Mouse (Mus musculus): ENCODE data around the gene Btrc. TPM values are rescaled to one million over a fixed set of nuclear protein-coding genes. Genes with fewer than 3 reads are reported as not detected.

Gene Btrc
- polyA plus RNA-seq, 1 experiment from 2014 or later = 42.1 TPM

DNA sequence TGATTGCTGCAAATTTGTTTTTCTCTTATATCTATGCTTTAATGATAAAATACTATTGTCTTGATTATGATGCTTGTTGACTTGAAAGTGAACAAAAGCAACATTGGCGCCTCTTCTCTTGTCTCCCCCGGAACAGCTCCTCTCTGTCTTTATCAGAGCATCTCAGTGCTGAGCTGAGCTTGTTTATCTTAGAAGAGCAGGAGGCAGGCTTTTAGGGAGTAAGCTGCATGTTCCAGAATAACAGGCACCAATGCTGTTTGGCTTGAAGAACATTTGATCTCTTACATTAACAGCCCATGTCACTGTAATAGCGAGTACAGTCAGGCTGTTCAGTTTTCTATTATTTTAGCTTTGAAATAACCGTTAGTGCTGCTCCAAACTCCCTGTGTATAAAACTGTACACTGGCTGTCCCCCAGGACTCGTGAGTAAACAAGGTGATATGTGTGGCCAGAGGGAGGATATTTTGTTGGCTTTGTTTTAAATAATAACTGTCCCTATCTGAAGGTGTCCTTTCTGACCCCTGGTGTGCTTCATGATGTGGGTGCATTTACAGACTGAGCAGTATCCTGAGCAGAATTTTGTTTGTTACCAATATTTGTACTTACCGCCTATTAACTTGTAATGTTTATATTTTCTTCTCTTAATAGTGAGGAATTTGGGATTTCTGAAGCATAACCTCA, 81.9 kb downstream of the Btrc start:
- DNase-seq (ENCODE audit: low read depth, low spot score) (no peak), ATAC-seq (no peak)
- ChIA-PET CTCF (no interaction called here), POLR2A (no interaction called here)
- no peak for TF ChIP-seq CTCF (IDR thresholded peaks at IDR 0.05)
- in situ Hi-C loops (cut with MboI; ENCODE audit: low pct_unique_long_range_greater_than_20kb) = no loop called here
- no peaks in the 10 kb centered on the region for H3K27me3 ChIP-seq

DNA sequence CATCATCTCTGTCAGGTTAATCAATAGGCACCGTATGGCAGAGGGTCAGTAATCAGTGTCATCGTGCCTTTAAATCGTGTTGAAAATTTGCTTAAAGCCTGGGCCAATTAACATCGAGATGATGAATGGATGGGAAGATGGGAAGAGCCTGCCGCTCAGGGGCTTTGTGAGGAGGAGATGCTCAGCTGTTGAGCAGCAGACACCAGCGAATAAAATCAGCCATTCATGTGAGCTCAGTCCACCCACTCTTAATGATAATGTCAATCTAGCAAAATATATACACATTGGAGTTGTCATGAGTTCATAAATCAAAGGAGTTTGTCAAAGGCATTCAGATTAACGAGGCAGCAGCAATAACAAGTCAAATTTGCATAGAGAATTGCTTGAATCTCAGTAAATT, 83.1 kb downstream of the Btrc start:
- ChIA-PET CTCF (interaction anchor here (0.7 to 1.8 kb wide), 2 partner anchors 12 to 104 kb away, joined by 3 to 4 read pairs; no protein-coding TSS in a partner anchor), POLR2A (no interaction called here)
- no peak for ATAC-seq
- DNase-seq (ENCODE audit: low read depth, low spot score) = no peak
- no peaks in the 10 kb centered on the region for H3K27me3 ChIP-seq
- in situ Hi-C loops (cut with MboI; ENCODE audit: low pct_unique_long_range_greater_than_20kb) = no loop called here
- no peak for TF ChIP-seq CTCF (IDR thresholded peaks at IDR 0.05)

DNA sequence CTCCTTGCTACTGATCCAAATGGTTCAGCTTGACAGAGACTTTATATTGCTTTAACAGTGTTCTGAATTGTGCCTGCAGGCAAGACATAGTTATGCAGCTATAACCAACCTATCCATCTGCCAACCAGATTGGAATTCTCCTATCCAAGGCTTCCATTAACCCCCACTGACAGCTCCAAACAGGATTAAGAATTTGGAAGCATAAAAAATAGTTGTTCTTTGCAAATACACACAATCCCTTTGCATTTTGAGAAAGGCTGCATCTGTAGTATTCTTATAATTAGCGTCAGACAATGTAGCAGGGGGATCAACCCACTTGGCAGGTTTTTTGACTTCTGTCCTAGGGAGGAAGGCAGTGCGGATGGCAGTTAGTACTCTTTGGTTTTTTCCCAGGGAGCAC, 83.7 kb downstream of the Btrc start:
- in situ Hi-C loops (cut with MboI; ENCODE audit: low pct_unique_long_range_greater_than_20kb) = no loop called here
- no peak for ATAC-seq
- ChIA-PET POLR2A (no interaction called here), CTCF (interaction anchor here (1.0 to 1.8 kb wide), 2 partner anchors 12 to 13 kb away, joined by 3 to 4 read pairs; no protein-coding TSS in a partner anchor)
- no peak for DNase-seq (ENCODE audit: low read depth, low spot score)
- TF ChIP-seq CTCF (IDR thresholded peaks at IDR 0.05) = no peak
- no peaks in the 10 kb centered on the region for H3K27me3 ChIP-seq

DNA sequence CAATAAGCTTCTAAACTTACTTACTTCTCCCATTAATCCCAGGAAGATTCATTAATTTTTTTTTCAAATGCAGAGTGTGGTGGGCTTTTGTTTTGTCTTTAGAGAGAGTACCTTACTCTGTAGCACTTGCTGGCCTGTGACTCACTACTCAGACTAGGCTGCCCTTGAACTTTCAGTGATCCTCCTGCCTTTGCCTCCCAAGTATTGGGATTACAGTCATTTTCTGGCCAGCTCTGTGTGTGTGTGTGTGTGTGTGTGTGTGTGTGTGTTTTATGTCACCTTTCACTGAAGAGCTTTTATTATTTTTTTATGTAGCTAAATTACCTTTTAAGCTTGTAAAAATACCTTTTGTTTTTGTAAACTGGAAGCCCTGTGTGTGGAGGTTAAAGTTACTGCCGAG, 84.4 kb downstream of the Btrc start:
- ATAC-seq = no peak
- DNase-seq (ENCODE audit: low read depth, low spot score) = no peak
- CTCF ChIA-PET = interaction anchor here (1.0 to 1.8 kb wide), 3 partner anchors 11 to 14 kb away, joined by 3 to 4 read pairs (median 3); no protein-coding TSS in a partner anchor
- POLR2A ChIA-PET = interaction anchor here (0.7 kb wide), 1 partner anchor 988 kb away, joined by 3 read pairs; no protein-coding TSS in a partner anchor
- TF ChIP-seq CTCF (IDR thresholded peaks at IDR 0.05) = no peak
- in situ Hi-C loops (cut with MboI; ENCODE audit: low pct_unique_long_range_greater_than_20kb) = no loop called here
- no peaks in the 10 kb centered on the region for H3K27me3 ChIP-seq

DNA sequence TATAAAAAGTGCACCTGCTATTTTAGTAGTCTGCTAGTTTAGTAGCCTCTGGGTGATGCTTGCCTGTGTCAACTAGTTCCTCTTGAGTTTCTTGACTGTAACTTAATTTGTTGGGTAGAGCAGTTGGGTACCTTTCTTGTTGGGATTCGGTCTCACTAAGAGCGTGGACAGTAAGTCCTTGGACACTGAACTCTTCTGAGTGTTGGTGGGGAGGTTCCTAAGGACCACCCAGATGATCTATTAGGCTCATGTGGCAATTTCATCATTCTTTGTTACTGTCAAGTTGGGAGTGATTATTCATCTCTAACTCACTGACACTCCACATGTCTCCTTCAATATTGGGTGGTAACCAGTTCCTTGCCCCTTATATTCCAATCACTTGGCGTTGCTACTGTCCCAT, 90.9 kb downstream of the Btrc start:
- no peak for TF ChIP-seq CTCF (IDR thresholded peaks at IDR 0.05)
- DNase-seq (ENCODE audit: low read depth, low spot score) (no peak), ATAC-seq (no peak)
- H3K27me3 ChIP-seq = no peaks in the 10 kb centered on the region
- POLR2A ChIA-PET = no interaction called here
- in situ Hi-C loops (cut with MboI; ENCODE audit: low pct_unique_long_range_greater_than_20kb) = no loop called here
- CTCF ChIA-PET = interaction anchor here (1.0 kb wide), 1 partner anchor 234 kb away, joined by 3 read pairs; no protein-coding TSS in a partner anchor

DNA sequence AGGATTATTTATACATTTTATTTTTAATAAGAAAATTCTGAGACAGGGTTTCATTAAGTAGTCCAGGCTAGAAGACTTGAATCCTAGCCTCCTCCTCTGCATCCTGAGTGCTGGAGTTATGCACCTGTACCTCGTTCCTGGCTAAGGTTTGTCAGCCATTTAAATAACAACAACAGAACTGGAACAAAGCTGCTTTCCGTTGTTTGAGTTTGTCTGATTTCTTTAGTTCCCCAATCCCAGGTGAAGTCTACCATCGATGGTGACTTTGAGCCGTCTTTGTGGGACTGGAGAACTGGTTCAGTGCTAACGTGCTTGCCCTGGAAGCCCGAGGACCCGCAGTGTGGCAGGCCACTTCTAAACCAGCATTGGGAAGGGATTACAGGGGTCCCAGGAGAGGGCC, 93.4 kb downstream of the Btrc start:
- ChIA-PET CTCF (no interaction called here), POLR2A (no interaction called here)
- no peaks in the 10 kb centered on the region for H3K27me3 ChIP-seq
- in situ Hi-C loops (cut with MboI; ENCODE audit: low pct_unique_long_range_greater_than_20kb) = no loop called here
- no peak for ATAC-seq
- DNase-seq (ENCODE audit: low read depth, low spot score) = no peak
- no peak for TF ChIP-seq CTCF (IDR thresholded peaks at IDR 0.05)

DNA sequence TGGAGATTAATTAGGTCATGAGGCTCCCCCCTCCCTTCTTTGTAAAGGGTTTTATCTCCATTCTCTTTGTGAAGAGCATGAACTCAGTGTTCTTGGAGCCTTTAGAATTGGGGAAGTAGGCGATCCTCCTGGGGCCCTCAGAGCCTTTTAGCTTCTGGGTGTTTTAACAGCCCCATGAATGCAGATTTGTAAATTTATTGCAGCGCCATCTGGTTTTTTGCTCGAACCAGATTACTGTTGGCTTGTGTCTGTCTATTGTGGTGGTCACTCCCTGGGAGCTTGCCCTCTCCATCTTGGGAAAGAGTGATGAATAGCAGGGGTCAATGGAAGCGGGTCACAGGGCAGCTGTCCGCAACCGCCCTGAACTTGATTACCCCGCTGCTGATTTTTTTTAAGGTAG, 95.2 kb downstream of the Btrc start:
- in situ Hi-C loops (cut with MboI; ENCODE audit: low pct_unique_long_range_greater_than_20kb) = no loop called here
- no peaks in the 10 kb centered on the region for H3K27me3 ChIP-seq
- DNase-seq (ENCODE audit: low read depth, low spot score) (no peak), ATAC-seq (no peak)
- POLR2A ChIA-PET = interaction anchor here (0.6 to 0.9 kb wide), 2 partner anchors 35 to 49 kb away, joined by 3 to 5 read pairs; no protein-coding TSS in a partner anchor
- CTCF ChIA-PET = interaction anchor here (0.6 to 1.7 kb wide), 3 partner anchors 11 to 84 kb away, joined by 3 to 4 read pairs (median 4); no protein-coding TSS in a partner anchor
- no peak for TF ChIP-seq CTCF (IDR thresholded peaks at IDR 0.05)

DNA sequence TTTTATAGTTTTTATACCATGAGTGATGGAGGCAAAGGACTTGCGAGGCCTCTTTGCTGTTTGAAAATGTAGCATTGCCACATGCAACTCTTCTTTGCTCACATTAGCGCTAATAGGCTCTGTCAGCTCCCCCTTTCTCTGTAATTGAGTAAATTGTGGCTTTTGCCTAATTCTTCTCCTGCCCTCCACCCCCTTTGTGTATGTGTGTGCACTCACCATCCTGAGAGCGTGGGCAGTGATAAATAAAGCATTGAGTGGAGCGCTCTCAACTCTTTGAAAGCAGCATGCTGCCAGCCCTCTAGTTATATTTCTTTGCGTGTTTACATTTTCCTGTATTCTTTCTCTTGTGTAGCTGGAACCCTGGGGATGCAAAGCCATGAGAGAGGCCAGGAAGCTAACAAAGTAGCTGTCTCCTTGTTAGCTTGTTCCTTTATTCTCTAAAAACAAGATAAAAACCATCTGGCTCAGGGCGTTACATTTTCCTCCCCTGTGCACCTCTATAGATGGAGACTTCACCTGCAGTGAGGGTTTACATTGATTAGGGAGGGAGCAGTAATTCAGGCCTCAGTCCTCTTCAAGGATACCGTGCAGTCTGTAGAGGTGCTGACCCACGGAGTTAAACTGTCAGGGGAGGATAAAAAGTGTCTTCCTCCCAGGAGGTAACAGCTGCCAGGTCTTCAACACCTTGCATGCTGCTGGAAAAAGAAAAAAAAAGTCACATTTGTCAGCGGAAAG, 96.6 kb downstream of the Btrc start:
- DNase-seq (ENCODE audit: low read depth, low spot score) (no peak), ATAC-seq (no peak)
- no peak for TF ChIP-seq CTCF (IDR thresholded peaks at IDR 0.05)
- H3K27me3 ChIP-seq = no peaks in the 10 kb centered on the region
- in situ Hi-C loops (cut with MboI; ENCODE audit: low pct_unique_long_range_greater_than_20kb) = no loop called here
- ChIA-PET CTCF (interaction anchor here (0.8 kb wide), 1 partner anchor 85 kb away, joined by 3 read pairs; no protein-coding TSS in a partner anchor), POLR2A (no interaction called here)

DNA sequence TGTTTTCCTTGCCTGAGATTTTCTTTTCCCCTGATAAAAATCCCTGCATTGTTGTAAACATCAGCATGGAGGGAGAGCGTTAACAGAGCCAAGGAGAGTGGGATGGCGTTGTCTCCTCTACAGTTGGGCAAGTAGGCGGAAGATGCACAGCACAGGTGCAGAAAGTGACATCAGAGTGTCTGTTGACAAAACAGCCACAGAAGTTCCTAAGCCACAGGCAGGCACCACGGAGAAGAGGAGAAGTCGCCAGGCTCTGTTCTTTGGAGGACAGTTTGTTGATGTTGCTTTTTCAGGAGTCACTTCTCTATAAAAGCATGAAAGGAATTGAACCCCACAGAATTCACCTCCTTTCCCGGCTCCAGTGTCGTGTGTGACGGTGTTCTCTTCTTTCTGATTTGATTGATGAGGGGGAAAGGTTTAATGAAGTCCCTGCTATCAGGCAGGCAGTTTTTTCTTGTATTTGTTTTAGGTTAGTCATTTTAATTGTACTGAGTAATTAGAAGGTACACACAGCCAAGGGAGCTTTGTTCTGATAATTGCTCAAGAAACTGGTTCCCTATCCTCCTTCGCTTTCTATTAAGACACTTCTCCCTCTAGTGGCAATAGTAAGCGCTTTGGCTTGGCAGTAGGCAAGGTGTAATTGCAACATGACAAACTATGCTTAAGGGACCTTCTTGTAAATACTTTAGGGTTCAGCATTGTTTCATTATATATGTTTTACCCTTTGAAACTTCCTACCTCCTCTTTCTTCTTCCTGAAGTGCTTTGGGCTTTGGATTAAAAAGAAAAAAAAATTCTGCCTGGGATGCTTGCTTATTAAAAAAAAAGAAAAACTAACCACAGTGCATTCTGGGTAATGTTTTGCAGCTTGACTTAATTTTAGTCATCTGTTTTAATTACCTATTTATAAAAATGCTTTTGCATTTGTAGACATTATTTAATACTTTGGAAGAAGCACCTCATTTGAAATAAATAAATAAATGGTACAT, 97.5 kb downstream of the Btrc start:
- ChIA-PET CTCF (interaction anchor here (0.8 to 1.5 kb wide), 2 partner anchors 84 to 240 kb away, joined by 3 read pairs; no protein-coding TSS in a partner anchor), POLR2A (no interaction called here)
- in situ Hi-C loops (cut with MboI; ENCODE audit: low pct_unique_long_range_greater_than_20kb) = no loop called here
- no peaks in the 10 kb centered on the region for H3K27me3 ChIP-seq
- DNase-seq (ENCODE audit: low read depth, low spot score) = no peak
- peak; percentile 65 for TF ChIP-seq CTCF (IDR thresholded peaks at IDR 0.05)
- no peak for ATAC-seq

DNA sequence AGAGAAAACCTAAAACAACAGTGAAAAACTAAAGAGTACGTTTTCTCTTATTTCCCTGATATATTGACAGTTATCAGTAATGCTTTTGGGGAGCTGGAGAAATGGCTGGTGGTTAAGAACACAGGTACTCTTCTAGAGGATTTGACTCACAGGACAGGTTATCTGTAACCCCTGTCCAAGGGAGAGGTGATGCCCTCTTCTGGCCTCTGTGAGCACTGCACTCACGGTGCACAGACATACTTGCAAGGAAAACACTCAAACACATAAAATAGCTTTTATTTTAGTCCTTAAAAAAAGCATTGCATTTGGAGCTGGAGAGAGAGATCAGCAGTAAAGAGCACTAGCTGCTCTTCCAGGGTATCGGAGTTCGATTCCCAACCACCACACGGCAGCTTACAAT, 106.2 kb downstream of the Btrc start:
- H3K27me3 ChIP-seq = no peaks in the 10 kb centered on the region
- in situ Hi-C loops (cut with MboI; ENCODE audit: low pct_unique_long_range_greater_than_20kb) = no loop called here
- ChIA-PET CTCF (interaction anchor here (0.9 kb wide), 1 partner anchor 17 kb away, joined by 3 read pairs; no protein-coding TSS in a partner anchor), POLR2A (no interaction called here)
- peak; percentile 41 for TF ChIP-seq CTCF (IDR thresholded peaks at IDR 0.05)
- DNase-seq (ENCODE audit: low read depth, low spot score) (no peak), ATAC-seq (no peak)
